In the genomic region with DNA sequence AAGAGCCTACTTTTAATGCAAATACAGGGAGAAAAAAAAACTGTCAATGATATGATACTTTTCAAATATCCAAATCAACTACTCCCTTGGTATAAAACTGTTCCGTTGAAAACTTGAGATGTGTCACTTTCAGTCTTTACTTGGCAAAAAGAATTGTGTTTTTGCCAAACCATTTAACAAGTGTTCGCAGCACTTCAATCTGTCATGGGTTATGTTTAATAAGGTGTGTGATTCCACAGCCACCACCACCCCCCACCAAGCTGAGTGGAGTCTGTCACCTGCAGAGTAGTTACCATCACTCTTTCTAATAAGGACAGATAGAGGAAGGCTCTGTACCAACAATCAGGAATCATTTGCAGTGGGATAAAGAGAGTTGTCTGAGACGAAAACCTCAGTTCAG, we compare ENCODE assay signal across 22 mouse cellular contexts.
DNase-seq lines count a peak whose midpoint lies in the region; ATAC-seq and TF ChIP-seq lines count a peak whose summit lies in the region.
"Had no signal": no experiment of that assay in that cellular context is flagged by ENCODE, and none has a peak within 500 bp of the region (broad histone marks: within the 10 kb centered on the region; RNA-seq: fewer than 3 reads in every experiment).

No protein-coding gene starts in this region.

- TF ChIP-seq CTCF in forebrain, postnatal 0 days (IDR thresholded peaks at IDR 0.05; ENCODE audit: low read depth) = no peak
- no peak for TF ChIP-seq CTCF in brain, embryonic 14.5 days (IDR thresholded peaks at IDR 0.05; ENCODE audit: borderline replicate concordance, extremely low read depth, insufficient read depth, insufficient read length)

- TF ChIP-seq POLR2A in brain, embryonic 14.5 days (IDR thresholded peaks at IDR 0.05; ENCODE audit: borderline replicate concordance, extremely low read depth, insufficient read depth, insufficient read length, poor library complexity, severe bottlenecking) = no peak

- no peaks in the 10 kb centered on the region for H3K27me3 ChIP-seq in forebrain, postnatal 0 days (ENCODE audit: insufficient read depth, low read length)
- no peaks in the 10 kb centered on the region for H3K27me3 ChIP-seq in forebrain, embryonic 10.5 days (ENCODE audit: poor library complexity, severe bottlenecking)
- H3K27me3 ChIP-seq: CH12.LX; embryonic facial prominence, embryonic 13.5 days; embryonic facial prominence, embryonic 15.5 days; forebrain, embryonic 15.5 days; Patski had no signal

- peak; percentile 12 to 28 for DNase-seq in cerebellum, postnatal 14 days
- DNase-seq in cerebellum, adult 8-10 months = no peak
- DNase-seq in forebrain, postnatal 0 days = no peak
- no peak for DNase-seq in forebrain, embryonic 10.5 days (ENCODE audit: extremely low spot score, low spot score)
- peak; percentile 53 for DNase-seq in brain, embryonic 14.5 days (ENCODE audit: low read depth)
- DNase-seq: adrenal gland, adult 8-10 months; adrenal gland, postnatal 14 days; adrenal gland, postnatal 36 days; cerebellum, adult 11 months; cerebellum, adult 18-20 months; cerebellum, adult 9-11 months; cerebellum, postnatal 36 days; embryo, embryonic 11 days had no signal

- H3K27ac ChIP-seq in forebrain, postnatal 0 days (ENCODE audit: low read depth, low read length) = no peak overlapping the region
- H3K27ac ChIP-seq in forebrain, embryonic 10.5 days = no peak overlapping the region
- H3K27ac ChIP-seq: embryonic facial prominence, embryonic 13.5 days; embryonic facial prominence, embryonic 15.5 days; forebrain, embryonic 15.5 days had no signal

- no peak overlapping the region for H3K4me3 ChIP-seq in forebrain, postnatal 0 days (ENCODE audit: low read depth, low read length)
- no peak overlapping the region for H3K4me3 ChIP-seq in forebrain, embryonic 10.5 days
- H3K4me3 ChIP-seq: embryonic facial prominence, embryonic 13.5 days; embryonic facial prominence, embryonic 15.5 days; erythroblast, embryonic 14.5 days; forebrain, embryonic 15.5 days had no signal

- H3K4me2 ChIP-seq in forebrain, postnatal 0 days (ENCODE audit: low read depth) = no peak overlapping the region
- H3K4me2 ChIP-seq: embryonic facial prominence, embryonic 13.5 days; embryonic facial prominence, embryonic 15.5 days; forebrain, embryonic 15.5 days had no signal

- ATAC-seq in forebrain, postnatal 0 days = peak; percentile 51
- no peak for ATAC-seq in CD4-positive, CD25-positive, alpha-beta regulatory T cell, adult 4 months
- ATAC-seq: activated CD4-positive, CD25-positive, alpha-beta regulatory T cell, adult 4 months; forebrain, embryonic 15.5 days; Patski had no signal

- no peaks in the 10 kb centered on the region for H3K9me3 ChIP-seq in forebrain, postnatal 0 days (ENCODE audit: low read length)
- H3K9me3 ChIP-seq in forebrain, embryonic 10.5 days = no peaks in the 10 kb centered on the region
- H3K9me3 ChIP-seq: embryonic facial prominence, embryonic 13.5 days; embryonic facial prominence, embryonic 15.5 days; forebrain, embryonic 15.5 days; G1E had no signal

- no peaks in the 10 kb centered on the region for H3K36me3 ChIP-seq in forebrain, postnatal 0 days (ENCODE audit: insufficient read depth)
- H3K36me3 ChIP-seq in forebrain, embryonic 10.5 days (replicated peaks) = no peaks in the 10 kb centered on the region
- H3K36me3 ChIP-seq: embryonic facial prominence, embryonic 13.5 days; embryonic facial prominence, embryonic 15.5 days; forebrain, embryonic 15.5 days; G1E had no signal

- no peaks in the 10 kb centered on the region for H3K4me1 ChIP-seq in forebrain, postnatal 0 days (ENCODE audit: insufficient read depth)
- H3K4me1 ChIP-seq in forebrain, embryonic 10.5 days = no peaks in the 10 kb centered on the region
- H3K4me1 ChIP-seq: embryonic facial prominence, embryonic 13.5 days; embryonic facial prominence, embryonic 15.5 days; forebrain, embryonic 15.5 days had no signal

- H3K9ac ChIP-seq in forebrain, postnatal 0 days = no peak overlapping the region
- H3K9ac ChIP-seq: embryonic facial prominence, embryonic 13.5 days; embryonic facial prominence, embryonic 15.5 days; forebrain, embryonic 15.5 days had no signal

- 49% methylated on average over 3 of the region's 3 CpGs for WGBS in forebrain, postnatal 0 days
- WGBS in forebrain, embryonic 10.5 days = 90% methylated on average over 3 of the region's 3 CpGs

Comparison
In these comparisons a context has a peak if more than half of its experiments do, and no peak if none do; other contexts are left out.
1. DNase-seq: peak in cerebellum, postnatal 14 days (2 of 2) and brain, embryonic 14.5 days (single experiment); none in cerebellum, adult 8-10 months (single experiment), forebrain, postnatal 0 days (single experiment) and forebrain, embryonic 10.5 days (single experiment).